Mouse (Mus musculus) C2C12 (cell line): ENCODE measurements at regions not wholly inside any gene's neighbourhood (a gene's known extent, or its start where the extent isn't known, plus 50 kb on each side); places are given as distances from the start of the nearest gene placed in this dataset. TPM values are rescaled to one million over a fixed set of nuclear protein-coding genes. Genes with fewer than 3 reads are reported as not detected.
"Not testable (repeated sequence)": the region's sequence is repeated elsewhere in the genome, so short reads cannot be mapped to it uniquely, and the experiment has no call there.

Experiments
- H3K27me3 ChIP-seq: one replicate; pipeline ENCODE4 v1.6.1; 2011; ENCODE audit not compliant: control insufficient read depth, insufficient read depth, insufficient read length
- H3K36me3 ChIP-seq: one replicate; pipeline ENCODE4 v1.6.1; 2011; ENCODE audit not compliant: control insufficient read depth, insufficient read depth
- H3K4me3 ChIP-seq: one replicate; pipeline ENCODE4 v1.5.1; 2011; ENCODE audit warnings: mild to moderate bottlenecking, control low read depth; ENCODE audit not compliant: poor library complexity, insufficient read depth, severe bottlenecking
- H3K79me2 ChIP-seq: one replicate; pipeline ENCODE4 v1.6.1; 2011; ENCODE audit not compliant: control insufficient read depth, insufficient read depth
- H3K79me3 ChIP-seq: one replicate; pipeline ENCODE4 v1.6.1; 2011; ENCODE audit warnings: low read depth, control low read depth
- H3ac ChIP-seq: one replicate; pipeline ENCODE3; 2011; ENCODE audit warnings: low read depth; ENCODE audit not compliant: control insufficient read depth, insufficient read length
- microRNA-seq: library from miRNA; unstranded; fragments of <30 nt; microRNA quantifications from one replicate; pipeline ENCODE4, GENCODE M21; 2019; ENCODE audit warnings: borderline microRNAs expressed

GRCm38 (mm10) chr13:61805300-61805699, 235.4 kb upstream of the Cts3 start:
- H3K4me3 ChIP-seq, H3K27me3 ChIP-seq, H3K36me3 ChIP-seq, H3K79me3 ChIP-seq, H3K79me2 ChIP-seq, H3ac ChIP-seq: not testable (repeated sequence)

GRCm38 (mm10) chr13:61804168-61804874, 234.4 kb upstream of the Cts3 start:
- H3K79me3 ChIP-seq: not testable (repeated sequence)

GRCm38 (mm10) chr13:61803763-61804162, 233.8 kb upstream of the Cts3 start:
- H3ac ChIP-seq, H3K79me2 ChIP-seq, H3K36me3 ChIP-seq, H3K27me3 ChIP-seq, H3K79me3 ChIP-seq: not testable (repeated sequence)
- H3K4me3 ChIP-seq: peak overlapping the region; percentile 51

More at GRCm38 (mm10) chr13:61804168-61804874, 234.4 kb upstream of the Cts3 start:
- not testable (repeated sequence) for H3K27me3 ChIP-seq, H3K36me3 ChIP-seq, H3K79me2 ChIP-seq
- Histone ChIP-seq H3K4me3 (peak overlapping the region; percentile 51), H3ac (peak overlapping the region; percentile 14)

GRCm38 (mm10) chr13:61763457-61763856, 193.5 kb upstream of the Cts3 start:
- H3K36me3 ChIP-seq, H3K79me2 ChIP-seq, H3ac ChIP-seq, H3K27me3 ChIP-seq, H3K4me3 ChIP-seq, H3K79me3 ChIP-seq: not testable (repeated sequence)

Small RNAs in the stretch of these regions (microRNA-seq; reads per million reads assigned to microRNA genes)
- not detected for gene Gm23739
